Mouse (Mus musculus): Measurements from ENCODE around the gene Olfr1015.

Gene Olfr1015

GRCm38 (mm10) chr2:85781717-85782116 is at the start of gene Olfr1015:
Olfr1015 (plus strand) TSS chr2:85782017.
- DNase-seq (ENCODE audit: low spot score): no peak

GRCm38 (mm10) chr2:85753822-85754221 is 28.0 kb upstream of the Olfr1015 start:
- DNase-seq (ENCODE audit: low spot score): no peak

GRCm38 (mm10) chr2:85762666-85763065 is 19.2 kb upstream of the Olfr1015 start, which contains the start of gene Olfr1012:
Olfr1012 (minus strand) TSS chr2:85762766.
- no peak for DNase-seq (ENCODE audit: low spot score)

- DNase-seq (ENCODE audit: low spot score): no peak
Observed at GRCm38 (mm10) chr2:85766798-85767197, 15.0 kb upstream of the Olfr1015 start, which contains the start of gene Olfr1013. Olfr1013 (plus strand) TSS chr2:85767098.

- no peak for DNase-seq (ENCODE audit: low spot score)
Observed at GRCm38 (mm10) chr2:85772413-85772812, 9.4 kb upstream of the Olfr1015 start, which contains the start of gene Olfr1014. Olfr1014 (plus strand) TSS chr2:85772713.

GRCm38 (mm10) chr2:85792331-85792730 is 10.5 kb downstream of the Olfr1015 start:
- DNase-seq (ENCODE audit: low spot score): no peak

GRCm38 (mm10) chr2:85802444-85802843 is 20.6 kb downstream of the Olfr1015 start, which contains the start of gene Olfr1016:
Olfr1016 (minus strand) TSS chr2:85802544.
- DNase-seq (ENCODE audit: low spot score): no peak

- no peak for DNase-seq (ENCODE audit: low spot score)
Observed at GRCm38 (mm10) chr2:85804501-85804900, 22.7 kb downstream of the Olfr1015 start.

- no peak for DNase-seq (ENCODE audit: low spot score)
Observed at GRCm38 (mm10) chr2:85818179-85818578, 36.4 kb downstream of the Olfr1015 start, which contains the start of gene Olfr1018. Olfr1018 (plus strand) TSS chr2:85818479.
